Mouse (Mus musculus) layer of hippocampus, adult 11-12 months (tissue): ENCODE measurements around the gene Ackr2.

Experiments used
- DNase-seq: peaks from one replicate; pipeline ENCODE4 v3.0.0; 2022; ENCODE audit warnings: low spot score

The Ackr2 gene

DNA sequence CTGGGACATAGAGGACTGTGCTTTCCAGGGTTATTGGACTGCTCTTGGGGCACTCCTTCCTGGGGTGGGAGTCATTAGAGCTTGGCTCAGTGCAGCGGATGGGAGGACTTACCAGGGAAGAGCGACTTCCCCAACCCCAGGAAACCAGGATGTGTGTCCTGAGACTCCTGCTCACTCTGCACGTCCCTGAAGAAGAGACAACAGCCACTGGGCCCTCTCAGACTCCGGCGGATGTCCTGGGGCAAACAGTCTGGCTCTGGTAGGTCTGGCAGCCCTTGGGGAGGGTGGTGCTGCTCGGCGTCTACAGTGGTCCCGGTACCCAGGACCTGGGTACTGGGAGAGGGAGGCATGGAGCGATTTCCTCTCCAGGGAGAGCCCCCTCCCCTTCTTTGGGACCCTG is at the start of gene Ackr2:
Gene Ackr2, plus strand, starts transcription at position 111 of the 400 bp plus-strand sequence.
- no peak for DNase-seq

GRCm38 (mm10) chr9:121854246-121854645 is 43.9 kb upstream of the Ackr2 start:
- no peak for DNase-seq

DNA sequence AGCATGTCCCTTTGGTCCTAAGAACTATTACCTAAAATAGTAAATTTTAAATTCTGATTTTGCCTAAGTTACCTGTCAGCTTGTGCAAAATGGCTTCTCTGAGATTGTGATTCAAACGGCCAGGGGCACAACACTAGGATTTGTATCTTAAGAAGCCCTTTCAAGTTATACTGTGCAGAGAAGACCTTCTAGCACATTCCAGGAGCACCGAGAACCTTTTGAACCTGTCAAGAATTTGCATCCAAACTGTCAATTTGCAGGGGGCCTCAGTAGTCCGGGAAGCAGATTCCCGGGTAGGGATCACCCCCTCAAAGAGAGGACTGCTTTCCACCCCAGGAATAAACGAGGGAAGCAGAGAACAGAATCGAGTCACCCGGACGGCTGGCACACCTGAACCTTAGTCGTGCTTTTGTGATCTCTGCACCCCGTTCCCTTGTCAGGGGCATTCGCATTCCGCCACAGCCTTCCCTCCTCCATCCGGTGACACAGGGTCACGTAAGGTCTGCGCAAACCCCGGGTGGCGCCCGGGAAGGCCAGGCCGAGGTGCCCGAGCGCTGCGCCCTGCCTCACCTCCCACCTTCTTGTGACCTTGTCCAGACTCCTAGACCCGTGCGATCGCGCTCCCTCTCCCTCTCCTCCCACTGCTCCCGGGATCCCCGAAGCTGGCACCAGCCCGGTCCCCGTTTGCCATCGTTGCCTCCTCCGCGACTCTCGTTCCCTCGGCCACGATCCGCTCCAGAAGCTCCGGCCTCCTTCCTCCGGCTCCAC is 41.3 kb upstream of the Ackr2 start:
- DNase-seq = no peak

GRCm38 (mm10) chr9:121857474-121858152 is 40.5 kb upstream of the Ackr2 start:
- peak; percentile 97 for DNase-seq

DNA sequence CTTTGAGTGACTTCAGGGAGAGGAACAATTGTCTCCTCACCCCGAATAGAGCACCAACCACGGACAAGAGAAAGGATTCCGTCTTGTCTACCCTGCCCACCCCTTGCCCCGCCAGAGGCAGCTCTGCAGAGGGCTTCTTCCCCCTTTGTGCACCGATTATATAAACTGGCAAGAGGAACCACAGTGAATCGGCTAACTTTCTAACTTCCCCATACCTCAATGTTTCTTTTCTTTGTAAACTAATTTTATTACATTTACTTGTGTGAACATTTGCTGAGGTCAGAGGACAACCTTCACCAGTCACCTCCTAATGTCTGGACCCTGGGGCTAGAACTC is 40.0 kb upstream of the Ackr2 start, which contains the start of gene Higd1a:
Gene Higd1a, minus strand, starts transcription at position 210 of the 336 bp plus-strand sequence.
- DNase-seq = no peak

DNA sequence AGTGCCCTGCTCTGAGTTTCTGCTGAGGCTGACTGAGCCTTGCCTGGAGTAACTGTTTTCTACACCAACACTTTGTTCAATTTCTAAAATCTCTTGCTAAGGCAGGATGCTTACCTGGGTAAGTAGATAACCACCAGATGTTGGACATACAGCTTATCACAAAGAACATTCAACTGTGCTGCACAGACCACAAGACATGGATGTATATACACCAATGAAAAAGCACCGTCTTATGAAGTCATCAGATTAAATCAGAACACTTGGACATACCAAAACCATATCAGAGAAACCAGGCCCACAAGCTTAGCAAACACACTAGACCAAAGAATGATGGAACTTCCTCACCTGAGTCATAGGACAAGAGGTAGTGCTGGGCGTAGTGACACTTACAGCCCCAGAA is 38.8 kb upstream of the Ackr2 start:
- DNase-seq = no peak

DNA sequence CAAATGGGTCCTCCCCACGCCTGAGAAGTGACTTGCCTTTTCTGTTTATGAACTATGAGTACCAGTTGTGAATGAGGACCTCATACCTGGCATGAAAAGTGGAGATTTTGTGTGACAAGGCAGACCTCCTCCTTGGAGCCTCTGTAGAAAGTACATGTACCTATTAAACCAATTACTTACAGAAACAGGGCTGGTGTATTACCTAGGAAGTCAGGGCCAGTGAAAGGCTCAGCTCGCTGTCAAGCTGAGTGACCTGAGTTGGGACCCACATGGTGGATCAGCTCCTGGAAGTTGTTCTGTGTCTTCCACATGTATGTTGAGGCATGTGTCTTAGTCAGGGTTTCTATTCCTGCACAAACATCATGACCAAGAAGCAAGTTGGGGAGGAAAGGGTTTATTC is 37.2 kb upstream of the Ackr2 start:
- no peak for DNase-seq

GRCm38 (mm10) chr9:121864837-121865236 is 33.3 kb upstream of the Ackr2 start:
- DNase-seq = no peak

DNA sequence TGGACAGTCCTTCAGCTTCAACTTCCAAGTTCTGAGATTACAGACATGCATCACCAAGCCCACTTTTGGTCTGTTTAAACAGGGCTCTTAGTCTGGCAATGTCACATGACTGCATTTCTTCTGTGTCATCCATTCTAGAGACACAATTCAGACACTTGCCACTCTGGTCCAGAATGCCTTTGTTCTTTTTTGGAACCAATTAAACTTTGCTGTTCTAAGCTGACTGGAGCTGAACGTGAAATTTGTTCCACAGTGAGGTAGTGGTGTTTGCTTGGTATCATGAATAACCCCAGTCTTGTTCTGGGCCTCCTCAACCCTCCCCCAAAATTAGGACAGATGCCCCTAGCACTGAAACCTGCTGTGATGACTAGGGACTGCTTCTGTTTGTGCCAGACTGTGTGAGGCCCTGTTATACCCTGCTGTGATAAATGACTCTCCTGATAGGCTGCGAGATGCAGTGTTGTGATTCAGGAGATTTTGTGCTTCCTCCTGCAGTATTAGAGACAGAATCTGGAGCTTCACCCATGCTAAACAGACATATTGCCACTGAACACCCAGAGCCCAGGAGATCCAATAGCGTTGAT is 32.6 kb upstream of the Ackr2 start:
- no peak for DNase-seq

- DNase-seq = no peak
Measured at GRCm38 (mm10) chr9:121867632-121868031, 30.5 kb upstream of the Ackr2 start.

DNA sequence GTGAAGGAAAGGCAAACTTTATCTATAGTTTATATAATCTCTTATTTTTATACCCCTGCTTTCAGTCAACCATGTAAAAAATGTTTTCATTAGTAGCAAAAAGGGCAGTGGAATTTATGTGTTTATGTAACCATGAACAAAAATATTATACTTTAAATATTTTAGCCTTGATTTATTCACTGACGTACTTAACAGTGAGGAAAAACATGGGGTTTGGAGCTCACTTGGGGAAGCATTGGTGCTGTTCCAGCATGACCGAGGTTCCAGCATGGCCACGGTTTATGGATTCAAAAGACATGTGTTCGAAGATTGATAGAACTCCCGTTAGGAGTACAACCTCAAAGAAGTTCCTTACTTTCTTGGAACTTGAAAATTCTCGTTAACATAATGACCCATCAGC is 29.9 kb upstream of the Ackr2 start:
- no peak for DNase-seq

GRCm38 (mm10) chr9:121869432-121869831 is 28.7 kb upstream of the Ackr2 start:
- DNase-seq = no peak

GRCm38 (mm10) chr9:121869973-121870515 is 28.1 kb upstream of the Ackr2 start:
- DNase-seq = no peak

GRCm38 (mm10) chr9:121872062-121872683 is 26.0 kb upstream of the Ackr2 start:
- no peak for DNase-seq

GRCm38 (mm10) chr9:121873578-121873977 is 24.6 kb upstream of the Ackr2 start:
- DNase-seq = no peak

- DNase-seq = peak; percentile 78
Measured at GRCm38 (mm10) chr9:121877052-121877740, 21.0 kb upstream of the Ackr2 start.

- DNase-seq = peak; percentile 81
Measured at GRCm38 (mm10) chr9:121880840-121881239, 17.3 kb upstream of the Ackr2 start.

- DNase-seq = peak; percentile 55
Measured at GRCm38 (mm10) chr9:121881301-121881700, 16.9 kb upstream of the Ackr2 start.

DNA sequence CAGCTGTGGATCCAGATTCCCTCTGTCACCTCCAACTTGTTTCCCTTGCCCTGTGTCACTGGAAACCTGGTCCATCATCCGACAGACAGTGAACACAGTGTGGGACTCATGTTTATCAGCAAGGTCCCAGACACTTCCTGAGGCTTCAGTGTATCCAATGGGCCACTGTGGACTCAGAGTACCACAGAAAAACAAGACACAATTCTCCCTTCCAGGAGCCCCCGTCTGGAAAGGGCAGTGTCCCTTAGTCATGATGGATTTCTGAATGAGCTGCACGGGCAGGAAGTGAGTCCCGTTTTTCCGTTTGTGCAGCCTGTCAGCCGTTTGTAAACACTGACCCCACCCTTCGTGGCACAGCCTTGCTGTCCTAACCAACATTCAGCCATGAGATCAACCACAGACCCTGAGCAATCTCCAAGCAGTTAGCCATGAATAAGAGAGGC is 16.1 kb upstream of the Ackr2 start:
- DNase-seq = no peak

GRCm38 (mm10) chr9:121889927-121890440 is 8.2 kb upstream of the Ackr2 start:
- no peak for DNase-seq

DNA sequence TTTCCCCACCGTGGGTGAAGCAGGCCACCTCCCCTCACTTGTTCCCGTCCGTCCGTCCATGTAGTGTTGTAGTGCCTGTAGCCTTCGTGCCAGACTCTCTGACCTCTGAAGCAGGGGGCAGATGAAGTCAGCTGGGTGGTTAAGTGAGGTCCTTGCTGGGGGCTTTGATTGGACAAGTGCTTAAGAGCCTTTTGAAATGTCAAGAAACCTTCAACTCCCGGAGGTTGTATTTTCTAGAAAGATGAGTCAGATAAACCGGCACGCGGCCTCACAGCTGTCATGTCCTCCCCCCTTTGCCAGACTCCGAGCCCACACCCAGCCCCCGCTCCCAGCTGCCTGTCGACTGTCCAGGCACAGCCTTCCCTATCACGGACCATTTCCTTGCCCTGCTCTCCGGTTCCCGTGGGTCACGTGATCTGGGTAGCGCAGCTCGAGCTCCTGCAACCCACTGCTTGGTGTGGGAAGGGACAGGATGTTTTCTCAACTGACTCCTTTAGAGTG is 7.7 kb upstream of the Ackr2 start:
- no peak for DNase-seq
